Mouse (Mus musculus) lung, postnatal 4 days (tissue): Measurements from ENCODE around the gene Haus2.

Experiments used
- DNase-seq, 2 experiments: peaks; one replicate each; pipeline ENCODE4 v3.0.0; 2021

Haus2 gene

GRCm38 (mm10) chr2:120670253-120670652 is 61.1 kb downstream of the Haus2 start:
- peak in 1 of 2 experiments; percentile 34 for DNase-seq
